Mouse (Mus musculus): ENCODE data around the gene Parvb.
"Not testable (repeated sequence)": the region's sequence is repeated elsewhere in the genome, so short reads cannot be mapped to it uniquely, and the experiment has no call there.

Gene Parvb

DNA sequence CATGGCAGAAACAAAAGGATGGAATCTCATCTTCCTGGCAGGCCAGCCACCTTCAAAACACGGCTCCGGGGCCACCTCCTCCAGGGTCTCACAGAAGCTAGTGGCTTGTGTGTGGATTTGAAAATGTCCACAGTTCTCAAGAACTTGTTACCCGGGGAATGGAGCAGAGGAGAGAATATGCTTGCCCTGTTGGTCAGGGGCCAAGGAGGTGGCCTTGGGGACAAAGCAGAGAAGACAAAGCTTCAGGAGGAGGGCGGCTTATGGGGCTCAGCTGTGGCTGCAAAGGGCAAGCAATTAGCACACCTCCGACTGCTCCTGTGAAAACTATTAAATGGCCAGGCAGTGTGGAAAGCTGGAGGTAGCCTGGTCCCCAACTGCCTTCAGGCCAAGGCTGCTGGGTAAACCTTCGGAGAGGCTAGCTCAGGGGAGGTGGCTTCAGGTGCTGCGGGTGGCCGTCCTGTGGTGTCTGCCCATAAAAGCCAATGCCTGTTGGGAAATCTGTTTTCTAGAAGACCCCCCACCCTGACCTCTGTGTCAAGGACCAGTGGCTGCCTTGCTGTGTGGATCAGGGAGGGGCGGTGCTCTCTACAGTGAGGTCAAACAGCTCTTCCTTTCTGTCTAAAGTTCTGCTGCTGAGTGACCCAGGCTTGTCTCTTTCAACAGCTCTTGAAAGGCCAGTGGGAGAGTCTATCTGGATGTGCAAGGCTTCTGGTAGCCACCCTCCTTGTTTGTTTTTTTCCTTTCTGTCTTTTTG, 26.9 kb downstream of the Parvb start:
- no peak for DNase-seq

DNA sequence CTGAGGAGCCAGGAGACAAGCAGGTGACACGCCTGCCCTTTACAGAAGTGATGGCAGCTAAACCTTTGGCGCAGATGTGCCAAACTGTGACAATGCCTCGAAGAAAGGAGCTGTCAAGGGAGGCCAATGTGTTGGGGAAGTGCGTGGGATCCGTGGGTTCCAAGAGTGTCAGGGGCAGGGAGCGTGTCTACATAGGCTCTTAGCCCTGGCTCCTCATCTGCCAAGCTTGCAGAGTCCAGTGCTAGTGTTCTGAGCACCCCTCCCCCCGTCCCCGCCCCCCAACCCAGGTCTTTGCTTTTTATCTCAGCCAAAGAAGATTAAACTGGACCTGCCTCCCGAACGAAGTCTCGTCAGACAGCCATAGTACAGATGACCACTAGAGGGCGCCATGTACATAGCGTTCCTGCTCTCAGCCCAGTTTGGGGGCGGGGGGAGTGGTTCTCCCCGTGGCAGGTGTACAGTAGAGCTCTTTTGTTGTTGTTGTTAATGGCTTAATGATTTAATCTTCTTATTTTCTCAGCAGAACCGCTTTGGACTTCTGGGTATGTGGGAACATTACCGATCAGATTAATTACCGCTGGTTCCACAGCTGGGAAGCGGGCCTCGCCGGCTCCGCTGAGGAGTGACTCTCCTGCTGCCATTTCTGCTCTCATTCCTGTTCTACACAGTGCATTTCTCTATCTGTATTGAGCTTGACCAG, 28.4 kb downstream of the Parvb start:
- peak; percentile 92 for DNase-seq

DNA sequence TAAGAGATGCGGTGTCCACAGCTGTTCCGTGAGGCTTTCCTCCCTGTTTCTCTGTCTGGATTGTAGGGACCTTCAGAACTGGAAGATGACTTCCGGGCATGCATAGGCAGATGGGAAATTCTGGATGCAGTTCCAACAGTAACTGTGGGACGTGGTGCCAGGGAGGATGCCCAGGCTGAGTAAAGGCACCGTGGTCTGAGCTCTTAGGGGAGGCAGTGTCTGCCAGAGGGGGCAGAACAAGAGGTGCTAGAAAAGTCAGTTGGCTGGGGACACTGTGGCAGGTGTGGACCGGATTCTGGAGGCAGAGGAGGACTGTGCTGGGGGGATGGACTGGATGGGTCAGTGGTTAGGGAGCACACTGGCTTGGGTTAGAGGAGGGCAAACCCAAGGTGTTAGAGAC, 30.8 kb downstream of the Parvb start:
- no peak for DNase-seq

DNA sequence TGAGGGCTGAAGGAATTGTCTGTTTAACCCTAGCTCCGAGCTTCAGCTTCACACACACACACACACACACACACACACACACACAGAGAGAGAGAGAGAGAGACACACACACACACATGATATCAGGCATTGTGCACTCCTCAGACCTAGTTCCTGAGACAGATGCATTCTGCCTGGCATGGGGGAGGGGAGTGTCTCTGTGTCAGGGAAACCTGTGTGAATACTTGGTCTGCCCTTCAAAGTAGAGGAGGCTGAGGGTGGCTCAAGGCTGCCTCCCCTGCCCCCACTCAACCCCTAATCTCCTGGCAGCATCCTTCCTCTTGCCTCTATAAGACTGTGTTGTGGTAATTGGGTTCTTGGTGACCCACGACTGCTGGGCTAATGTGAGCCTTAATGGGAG, 31.7 kb downstream of the Parvb start:
- DNase-seq, result no peak

DNA sequence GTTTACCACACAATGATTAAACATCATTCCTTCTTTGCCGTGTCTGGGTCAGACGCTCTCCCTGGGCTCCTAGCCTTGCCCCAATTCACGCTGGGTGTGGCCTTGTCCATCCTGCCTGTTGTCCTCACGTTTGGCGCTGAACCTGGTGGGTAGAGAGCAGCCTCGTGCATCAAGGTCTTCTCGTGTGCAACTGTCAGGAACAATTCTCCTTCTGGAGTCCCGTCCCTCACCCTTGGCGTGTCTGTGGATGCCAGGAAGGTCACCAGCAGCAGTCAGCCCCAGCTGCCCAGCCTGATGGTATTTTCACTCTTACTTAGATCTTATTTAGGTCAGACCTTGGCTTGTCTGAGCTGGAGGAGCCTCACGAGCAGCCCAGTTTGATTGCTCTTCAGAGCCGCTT, 33.3 kb downstream of the Parvb start:
- no peak for DNase-seq

DNA sequence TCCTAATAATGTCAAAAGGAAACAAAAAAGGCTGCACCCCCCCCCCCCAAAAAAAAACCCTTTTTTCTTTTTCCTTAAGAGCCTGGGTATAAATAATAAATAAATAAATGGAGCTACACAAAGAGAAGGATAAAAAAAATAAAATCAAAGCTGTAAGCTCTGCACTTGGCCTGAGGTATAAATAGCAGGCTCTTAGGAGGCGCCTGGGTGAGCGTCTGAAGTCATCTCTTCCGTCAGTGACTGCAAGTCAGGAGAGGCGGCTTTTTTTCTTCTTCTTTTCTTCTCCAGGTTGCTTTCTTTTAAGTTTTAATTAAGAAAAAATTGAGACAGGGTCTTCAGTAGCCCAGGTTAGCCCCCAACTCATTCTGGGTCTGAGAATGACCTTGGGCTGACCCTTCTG, 34.4 kb downstream of the Parvb start:
- DNase-seq, result no peak

DNA sequence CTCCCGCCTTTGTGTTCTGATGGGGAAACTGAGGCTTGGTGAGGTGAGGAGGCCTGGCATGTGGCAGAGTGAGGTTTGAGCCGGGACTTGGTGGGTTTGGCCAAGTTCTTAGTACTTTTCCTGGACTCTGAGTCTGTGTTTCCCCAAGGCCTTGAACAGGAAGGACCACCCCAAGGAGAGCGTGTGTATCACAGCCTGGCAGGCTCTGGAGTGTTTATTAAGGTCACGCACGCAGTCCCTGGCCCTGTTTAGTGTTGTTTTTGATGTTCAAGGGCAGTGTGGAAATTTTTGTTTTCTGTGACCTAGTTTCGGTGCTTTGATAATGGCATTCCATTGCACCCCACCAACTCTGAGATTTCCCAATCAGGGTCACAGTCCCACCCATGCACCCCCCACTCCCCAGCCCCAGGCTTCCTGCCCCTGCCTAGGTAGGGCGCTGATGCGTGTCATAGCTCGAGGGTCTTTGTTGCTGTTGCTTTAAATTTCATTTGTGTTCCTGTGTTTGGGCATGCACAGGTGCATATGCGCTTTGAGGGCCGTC, 35.9 kb downstream of the Parvb start:
- peak; percentile 90 for DNase-seq

DNA sequence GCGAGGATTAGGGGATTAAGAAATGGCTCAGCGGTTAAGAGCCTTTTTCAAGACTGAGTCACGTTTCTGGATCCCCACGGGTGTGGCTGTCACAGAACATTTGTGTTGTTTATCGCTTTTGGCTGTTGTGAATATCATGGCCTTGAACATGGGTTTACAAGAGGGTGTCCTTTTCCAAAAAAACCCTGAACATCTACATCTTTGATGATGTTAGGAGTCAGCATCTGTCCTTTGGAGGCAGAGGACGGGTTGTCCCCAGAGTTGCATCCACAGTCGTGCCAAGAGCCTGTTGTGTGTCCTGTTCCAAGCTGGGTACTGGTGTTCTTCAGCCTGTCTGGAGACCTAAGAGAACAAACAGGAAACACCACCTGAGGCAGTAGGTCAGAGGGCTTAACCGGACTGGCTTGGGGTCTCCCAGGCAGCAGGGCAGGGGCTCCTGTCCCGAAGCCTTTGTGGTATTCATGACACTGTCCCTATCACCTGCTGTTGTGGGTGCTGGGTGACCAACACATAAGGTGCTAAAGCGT, 37.3 kb downstream of the Parvb start:
- peak; percentile 93 for DNase-seq

DNA sequence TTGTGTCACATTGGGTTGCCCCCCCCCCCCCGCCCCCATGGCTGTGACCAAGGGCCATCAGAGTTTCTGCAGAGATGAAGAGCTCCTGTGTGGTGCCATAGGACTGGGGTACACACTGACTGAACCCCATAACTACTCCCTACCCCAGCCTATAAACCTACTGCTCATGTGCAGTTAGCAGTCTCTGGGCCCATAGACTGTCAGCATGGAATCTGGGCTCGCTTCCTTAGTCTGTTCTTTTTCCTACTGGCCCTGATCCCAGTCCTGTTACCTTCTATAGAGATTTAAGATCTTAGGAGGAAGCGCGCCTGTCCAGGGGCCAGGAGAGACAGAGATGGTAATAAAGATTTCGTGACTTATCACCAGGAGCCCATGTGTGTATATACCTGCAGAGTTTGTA, 38.2 kb downstream of the Parvb start:
- peak; percentile 89 for DNase-seq

DNA sequence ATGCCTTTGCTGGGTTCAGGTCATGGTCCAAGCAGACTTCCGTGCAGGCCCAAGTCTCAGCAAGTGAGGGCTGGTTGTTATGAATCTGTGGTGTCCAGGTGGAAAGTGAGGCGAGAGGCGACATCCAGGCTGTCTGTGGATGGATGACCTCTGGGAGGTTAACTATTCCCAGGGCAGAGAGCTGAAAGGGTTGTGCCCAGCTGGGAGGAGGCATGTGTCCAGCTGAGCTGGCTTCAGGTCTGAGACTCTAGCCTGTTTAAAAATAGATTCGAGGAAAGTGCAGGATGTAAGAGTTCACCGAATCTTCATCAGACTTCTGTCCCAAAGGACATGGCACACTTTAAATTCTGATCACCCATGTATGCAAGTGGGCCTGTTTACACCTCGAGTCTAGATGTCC, 38.6 kb downstream of the Parvb start:
- DNase-seq, result peak; percentile 91

DNA sequence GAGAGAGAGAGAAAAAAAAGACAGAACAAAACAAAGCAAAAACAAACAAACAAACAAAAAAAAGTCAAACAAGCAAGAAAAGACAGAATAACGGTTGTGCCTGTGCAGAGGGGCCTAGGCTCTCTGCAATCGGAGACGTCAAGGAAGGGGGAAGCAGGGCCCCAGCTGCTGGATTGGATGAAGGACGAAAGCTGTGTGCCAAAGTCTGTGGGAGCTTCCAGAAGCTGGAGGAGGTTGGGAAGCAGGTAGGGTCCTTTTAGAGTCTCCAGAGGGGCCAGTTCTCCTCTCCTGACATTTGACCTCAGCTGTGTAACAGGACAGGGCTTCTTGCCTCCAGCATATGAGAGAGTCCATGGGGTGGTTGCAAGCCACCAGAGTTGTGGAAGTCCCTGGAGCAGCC, 44.2 kb downstream of the Parvb start:
- peak; percentile 92 for DNase-seq

DNA sequence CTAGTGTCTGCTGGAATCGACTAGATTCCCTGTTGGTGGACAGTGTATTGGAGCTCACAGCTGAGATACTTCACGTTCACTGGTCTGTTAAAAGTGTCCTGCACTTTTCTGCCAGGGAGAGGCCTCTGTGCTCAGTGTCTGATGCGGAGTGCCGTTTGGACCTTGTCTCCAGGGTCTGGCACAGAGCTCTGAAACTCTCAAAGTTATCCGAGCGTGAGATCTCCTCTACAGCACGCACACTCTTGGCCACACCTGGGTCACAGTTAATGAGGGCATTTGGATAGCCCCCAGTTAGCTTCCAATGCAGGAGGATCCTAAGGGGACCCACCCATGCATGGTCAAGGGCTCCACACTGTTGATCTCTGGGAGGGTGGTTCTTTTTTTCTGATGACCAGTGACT, 46.2 kb downstream of the Parvb start:
- no peak for DNase-seq

DNA sequence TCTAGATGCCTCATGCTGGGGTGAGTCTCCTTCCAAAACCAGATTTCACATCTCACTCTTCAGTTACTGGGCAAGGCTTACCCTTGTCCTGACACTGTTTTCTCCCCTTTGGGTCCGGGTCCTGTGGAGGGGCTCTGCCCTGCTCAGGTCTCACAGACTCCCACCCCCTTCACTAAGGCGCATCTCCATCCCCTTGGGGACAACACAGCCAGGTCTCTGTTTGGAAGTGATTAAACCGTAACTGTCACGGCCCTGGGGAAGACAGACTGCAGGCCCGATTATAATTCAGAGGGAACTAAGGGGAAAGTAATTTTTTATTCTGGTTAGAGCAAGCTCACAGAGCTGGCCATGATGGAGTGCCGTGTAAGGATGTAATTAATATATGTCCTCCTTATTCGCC, 46.8 kb downstream of the Parvb start:
- DNase-seq, result no peak

DNA sequence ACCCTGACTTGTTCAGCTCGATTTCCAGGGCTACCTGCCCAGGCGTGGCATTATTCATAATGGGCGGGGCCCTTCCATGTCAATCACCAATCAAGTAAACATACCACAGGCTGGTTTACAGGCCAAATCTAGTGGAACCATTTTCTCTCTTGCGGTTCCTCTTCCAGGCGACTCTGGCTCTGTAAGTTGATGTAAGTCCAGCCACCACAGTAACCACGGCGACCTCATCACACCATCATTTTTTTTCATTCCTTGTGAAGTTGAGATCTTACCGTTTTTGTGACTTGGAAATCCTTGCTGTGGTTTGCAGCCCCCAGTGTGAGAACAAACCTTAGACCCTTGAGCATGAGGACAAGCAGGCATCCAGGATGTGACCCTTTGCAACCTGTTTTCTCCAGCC, 48.5 kb downstream of the Parvb start:
- no peak for DNase-seq

DNA sequence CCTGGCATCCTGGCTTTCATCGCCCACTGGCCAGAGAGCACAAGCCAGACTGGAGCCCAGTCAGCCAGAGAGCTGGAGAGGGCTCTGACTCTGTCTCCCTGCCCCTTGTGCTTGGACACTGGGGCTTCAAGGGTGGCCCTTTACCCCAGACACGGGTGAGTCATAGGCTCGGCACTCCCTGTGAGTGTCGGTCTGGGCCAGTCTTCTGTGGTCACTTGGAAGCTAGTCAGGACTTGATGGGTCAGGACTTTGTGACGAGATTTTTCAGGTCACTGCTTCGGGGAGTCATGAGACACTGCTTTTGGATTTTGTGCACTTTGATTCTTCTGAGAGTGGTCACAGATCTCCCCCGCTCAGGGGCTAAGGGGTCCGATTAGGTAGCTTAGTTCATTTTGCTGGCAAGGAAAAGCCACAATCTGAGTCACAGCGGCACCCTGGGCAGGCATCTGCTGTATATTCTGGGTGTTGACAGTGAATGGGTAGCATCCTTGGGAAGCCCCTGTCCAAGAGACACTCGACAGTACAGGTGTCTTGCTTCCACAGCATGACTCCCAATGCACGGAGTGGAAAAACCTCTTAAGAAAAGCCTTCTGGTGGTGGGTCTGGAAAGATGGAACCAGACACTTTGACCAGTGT, 49.0 kb downstream of the Parvb start:
- DNase-seq, result no peak

DNA sequence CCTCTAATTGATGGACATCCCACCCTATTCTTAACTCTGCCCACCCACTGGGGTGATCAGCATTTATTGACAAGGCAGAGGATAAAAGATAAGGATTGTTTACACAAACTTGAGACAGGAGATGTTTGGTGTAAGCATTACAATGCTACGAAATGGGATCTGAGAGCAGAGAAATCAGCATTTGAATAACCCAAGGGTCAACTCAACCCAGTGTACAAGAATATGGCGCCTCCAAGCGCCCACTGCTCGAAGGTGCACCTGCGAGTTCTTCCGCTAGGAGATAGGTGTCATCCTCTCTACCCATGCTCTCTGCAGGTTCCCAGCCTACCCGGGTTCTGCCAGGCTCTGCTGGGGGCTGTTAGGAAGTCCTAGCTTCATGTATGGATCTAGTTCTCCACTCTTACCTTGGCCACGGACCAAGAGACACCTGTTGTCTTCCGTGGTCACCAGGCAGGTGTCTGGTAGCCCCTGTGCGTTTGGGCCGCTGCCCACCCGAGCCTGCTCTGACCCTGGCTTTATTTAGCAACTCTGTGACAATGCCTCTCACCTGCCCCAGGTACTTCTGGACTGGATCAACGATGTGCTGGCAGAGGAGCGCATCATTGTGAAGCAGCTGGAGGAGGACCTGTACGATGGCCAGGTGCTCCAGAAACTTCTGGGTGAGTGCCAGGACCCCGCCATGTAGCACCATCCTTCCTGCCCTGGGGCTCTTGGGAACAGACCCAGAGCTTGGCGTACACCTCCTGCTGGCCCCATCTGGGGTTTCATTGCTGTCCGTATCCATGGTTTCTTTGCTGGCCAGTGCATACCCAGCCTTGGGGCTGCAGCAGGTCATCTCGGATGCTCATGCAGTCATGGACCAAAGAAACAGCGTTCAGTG, 50.6 kb downstream of the Parvb start:
- no peak for DNase-seq

DNA sequence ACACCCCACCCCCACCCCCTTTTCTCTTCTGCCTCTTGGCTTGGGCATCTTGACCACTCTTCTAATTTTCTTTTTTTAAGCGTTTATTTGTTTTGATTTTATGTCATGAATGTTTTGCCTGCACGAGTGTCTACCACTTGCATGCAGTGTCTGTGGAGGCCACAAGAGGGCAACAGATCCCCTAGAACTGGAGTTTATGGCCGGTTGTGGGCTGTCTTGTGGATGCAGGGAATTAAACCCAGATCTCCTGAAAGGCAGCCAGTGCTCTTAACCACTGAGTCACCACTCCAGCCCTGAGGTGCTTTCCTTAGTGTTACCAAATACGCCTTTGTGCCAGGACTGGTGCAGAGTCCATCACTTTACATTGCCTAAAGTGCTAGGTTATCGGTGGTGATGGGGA, 52.2 kb downstream of the Parvb start:
- no peak for DNase-seq

DNA sequence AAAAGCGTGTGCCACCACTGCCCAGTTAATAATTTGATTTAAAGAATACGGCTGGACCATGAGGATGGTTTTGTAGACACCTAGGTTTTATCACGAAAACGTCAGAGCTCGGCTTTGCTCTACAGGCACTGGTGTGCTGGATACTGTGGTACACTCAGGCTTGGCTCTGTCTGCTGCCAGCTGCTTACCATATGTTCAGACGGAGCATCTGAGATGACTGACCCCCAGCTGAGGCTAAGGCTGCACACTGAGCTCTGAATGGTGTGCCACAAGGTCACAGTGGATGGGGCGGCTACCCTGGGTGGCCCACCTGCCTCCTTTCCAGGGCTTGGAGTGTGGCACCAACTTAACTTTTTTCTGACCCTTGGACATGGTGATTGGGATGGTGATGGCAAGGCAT, 53.6 kb downstream of the Parvb start:
- DNase-seq, result no peak

DNA sequence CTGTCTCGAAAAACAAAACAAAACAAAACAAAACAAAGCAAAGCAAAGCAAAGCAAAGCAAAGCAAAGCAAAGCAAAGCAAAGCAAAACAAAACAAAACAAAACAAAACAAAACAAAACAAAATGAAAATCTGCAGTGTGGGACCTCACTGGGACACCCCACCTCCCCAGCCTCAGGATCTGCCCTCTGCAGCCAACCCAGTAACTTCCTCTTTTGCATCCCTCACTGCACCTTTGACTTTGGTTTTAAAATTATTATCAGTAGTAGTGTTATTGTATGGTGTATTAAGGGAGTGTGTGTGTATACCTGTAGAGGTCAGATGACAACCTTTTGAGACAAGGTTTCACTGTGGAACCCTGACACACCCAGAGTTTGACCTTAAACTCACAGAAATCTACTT, 57.1 kb downstream of the Parvb start:
- DNase-seq, result not testable (repeated sequence)

DNA sequence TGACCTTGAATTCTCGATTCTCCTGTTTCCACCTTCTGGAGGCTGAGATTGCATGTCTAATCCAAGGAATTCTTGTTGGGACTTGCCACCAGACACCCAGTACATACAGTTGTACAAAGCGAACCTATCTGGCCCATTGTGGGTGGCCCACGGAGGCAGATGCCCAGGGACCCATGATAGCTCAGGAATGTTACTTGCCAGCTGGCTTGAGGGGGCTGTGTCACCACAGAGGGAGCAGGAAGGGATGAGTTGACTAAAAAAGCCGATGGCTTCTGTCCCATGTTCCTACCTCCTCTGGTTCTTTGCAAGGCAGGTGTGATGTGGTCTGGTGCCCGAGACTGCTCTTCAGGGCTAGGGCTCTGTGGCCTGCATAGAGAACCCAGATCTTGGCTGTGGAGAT, 59.3 kb downstream of the Parvb start:
- DNase-seq, result no peak

DNA sequence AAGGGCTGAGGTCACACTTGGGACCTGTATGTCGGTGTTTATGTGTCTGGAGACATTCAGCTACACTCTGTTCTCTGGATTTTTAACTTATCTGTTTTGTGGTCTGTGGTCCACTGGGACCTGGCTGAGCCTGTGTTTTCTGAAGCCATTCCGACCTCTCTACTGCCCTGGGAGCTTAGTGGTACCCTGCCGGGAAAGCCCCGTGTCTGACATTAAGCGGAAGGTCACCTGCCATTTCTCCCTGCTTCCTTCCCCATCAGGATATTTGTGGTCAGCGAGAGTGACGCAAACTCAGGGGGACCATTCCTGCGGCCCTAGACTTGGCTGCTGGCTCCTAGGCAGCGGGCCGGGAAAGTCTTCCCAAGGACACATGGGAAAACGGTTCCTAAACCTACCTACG, 61.7 kb downstream of the Parvb start:
- no peak for DNase-seq

DNA sequence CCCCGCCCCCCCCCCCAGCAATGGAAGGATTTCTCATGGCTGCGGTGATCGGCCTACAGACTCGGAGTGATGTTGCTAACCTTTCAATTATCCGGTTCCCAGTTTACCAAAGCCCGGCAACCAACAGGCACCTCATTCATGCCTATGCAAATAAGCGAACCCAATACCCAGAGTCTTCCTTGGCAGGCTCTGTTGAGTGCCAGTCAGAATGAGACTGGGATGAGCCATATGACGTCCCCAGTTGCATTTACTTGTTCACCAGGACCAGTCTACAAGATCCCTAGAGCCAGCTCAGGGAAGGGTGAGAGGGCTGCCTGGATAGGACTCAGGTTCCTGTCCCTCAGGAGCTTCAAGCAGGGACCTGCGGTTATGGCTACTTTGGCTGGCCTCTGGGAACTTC, 62.5 kb downstream of the Parvb start:
- no peak for DNase-seq

DNA sequence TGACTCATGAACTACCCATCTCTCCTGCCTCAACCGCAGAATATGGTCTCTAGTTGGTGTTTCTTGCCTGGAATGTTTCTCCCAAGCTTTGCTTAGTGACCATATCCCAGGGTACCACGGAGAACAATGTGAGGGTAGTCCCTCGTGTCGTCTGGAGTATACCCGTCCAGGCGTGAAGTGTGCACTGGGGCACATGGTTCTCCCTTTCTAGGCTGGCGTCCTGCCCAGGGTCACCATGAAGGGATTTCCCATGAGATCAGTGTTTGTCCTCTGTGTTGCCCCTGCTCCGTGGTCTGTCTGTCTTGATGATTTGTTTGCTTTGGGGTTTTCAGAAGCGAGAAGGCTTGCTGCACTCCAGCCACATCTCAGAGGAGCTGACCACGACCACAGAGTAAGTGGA, 63.4 kb downstream of the Parvb start:
- DNase-seq, result no peak

Data from heart, adult 11 months (tissue).